Mouse (Mus musculus): Measurements from ENCODE around the gene 1700001L19Rik.

Gene 1700001L19Rik

DNA sequence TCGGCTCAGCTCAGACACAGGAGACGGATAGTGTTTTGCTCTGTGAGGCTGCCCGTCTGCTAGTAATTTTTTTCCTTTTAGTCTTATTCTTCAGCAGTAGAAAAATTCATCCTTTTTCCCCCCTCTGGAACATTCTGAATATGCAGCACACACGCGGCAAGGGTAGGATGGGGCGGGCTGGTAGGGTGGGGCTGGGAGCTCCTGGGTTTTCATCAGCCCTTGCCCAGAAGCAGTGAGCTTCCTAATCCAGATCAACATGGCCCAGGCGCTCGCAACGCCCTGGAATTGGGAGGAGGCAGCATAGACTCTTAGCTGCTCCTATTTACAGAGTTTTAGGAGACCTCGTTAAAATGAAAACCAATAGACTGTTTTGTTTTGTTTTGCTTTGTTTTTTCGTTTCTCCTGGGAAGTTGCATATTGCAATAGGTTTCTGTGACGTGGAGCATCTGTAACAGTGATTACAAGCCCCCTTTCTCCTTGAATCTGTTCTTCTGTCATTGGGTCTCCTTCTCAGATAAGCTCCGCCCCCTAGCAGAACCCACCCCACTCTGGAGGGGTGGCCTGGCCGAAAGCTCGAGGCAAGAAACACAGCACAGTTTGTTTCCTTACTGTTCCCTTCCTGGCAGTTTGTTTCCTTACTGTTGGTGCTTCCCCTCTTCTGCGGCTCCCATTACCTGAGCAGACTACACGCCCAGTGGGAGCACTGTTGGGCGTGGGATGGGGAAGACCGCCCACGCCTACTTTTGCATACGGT lies 10.6 kb downstream of the 1700001L19Rik start:
- no peak for DNase-seq (ENCODE audit: low spot score in 2 of 2)

DNA sequence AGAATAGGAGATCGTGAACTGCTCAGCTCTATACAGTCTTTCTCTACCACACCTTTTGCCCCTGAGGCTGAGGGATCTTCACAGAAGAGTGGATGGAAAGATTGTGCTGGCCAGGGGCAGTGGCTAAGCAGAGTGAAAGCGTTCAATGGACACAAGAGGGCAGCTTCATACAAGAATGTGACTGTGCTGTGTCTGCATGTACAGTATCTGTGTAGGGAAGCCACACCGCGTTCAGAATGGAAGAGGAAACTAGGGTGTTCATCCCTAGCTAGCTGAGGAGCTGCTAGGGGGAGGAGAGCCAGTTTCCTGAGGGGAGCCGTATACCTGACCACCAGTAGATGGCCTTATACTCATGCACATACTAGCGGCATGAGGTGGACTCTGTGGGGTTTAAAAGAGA lies 25.6 kb downstream of the 1700001L19Rik start:
- no peak for DNase-seq (ENCODE audit: low spot score in 2 of 2)

DNA sequence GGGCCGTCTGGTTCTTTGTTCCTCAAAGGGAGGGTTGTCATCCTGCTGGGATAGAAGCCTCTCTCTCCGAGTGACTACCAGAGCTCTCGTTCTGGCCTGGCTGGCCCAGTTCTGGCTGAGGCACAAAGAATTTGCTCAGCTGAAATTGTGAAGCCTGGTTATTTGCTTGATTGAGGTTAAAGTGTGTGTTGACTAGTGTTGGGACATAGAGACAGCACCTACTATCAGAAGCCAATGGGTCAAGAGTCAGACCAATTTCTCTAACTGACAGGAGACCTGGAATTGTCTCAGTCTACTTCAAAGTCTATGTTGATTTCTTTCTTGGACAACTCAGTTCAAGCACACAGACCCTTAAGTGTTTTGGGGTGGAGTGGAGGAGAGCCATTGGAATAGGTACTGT lies 29.8 kb downstream of the 1700001L19Rik start:
- DNase-seq (ENCODE audit: low spot score in 2 of 2): no peak

DNA sequence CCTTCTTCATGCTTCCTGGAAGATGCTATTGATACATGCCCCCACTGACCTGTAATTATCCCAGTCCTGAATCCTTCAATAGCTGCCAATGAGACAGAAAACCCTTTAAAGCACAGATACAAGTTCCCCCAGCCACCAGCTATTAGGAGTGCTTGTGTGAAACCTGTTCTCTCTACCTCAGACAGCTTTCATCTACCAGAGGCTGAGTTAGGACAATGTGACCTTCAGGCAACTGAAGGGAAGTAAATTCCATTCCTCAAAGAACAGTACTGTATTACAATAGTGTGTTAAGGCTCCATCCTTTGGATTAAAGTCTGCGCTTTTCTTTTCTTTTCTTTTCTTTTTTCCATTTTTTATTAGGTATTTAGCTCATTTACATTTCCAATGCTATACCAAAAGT lies 45.6 kb downstream of the 1700001L19Rik start:
- no peak for DNase-seq (ENCODE audit: low spot score in 2 of 2)
